Mouse (Mus musculus): ENCODE measurements around the gene Dner. TPM values are rescaled to one million over a fixed set of nuclear protein-coding genes. Genes with fewer than 3 reads are reported as not detected.

Dner gene
- polyA plus RNA-seq, 1 experiment from 2014 or later = 0.05 TPM

DNA sequence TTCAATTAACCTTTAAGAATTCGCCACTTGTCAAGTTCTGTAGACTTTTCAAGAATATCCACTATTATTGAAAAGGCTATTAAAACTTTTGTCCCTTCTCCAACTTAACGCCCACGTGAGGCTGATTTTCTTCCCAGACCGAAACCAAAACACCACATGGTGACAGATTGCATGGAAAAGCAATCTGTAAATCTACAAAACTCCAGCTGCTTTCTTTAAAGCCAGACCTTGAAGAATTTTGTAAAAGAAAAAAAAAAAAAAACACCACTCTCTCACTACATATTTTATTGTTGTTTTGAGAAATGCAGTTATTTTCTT, 173.1 kb downstream of the Dner start:
- H3K36me3 ChIP-seq (ENCODE audit: control insufficient read depth, insufficient read depth) = no peaks in the 10 kb centered on the region
- H3K27me3 ChIP-seq (ENCODE audit: control insufficient read depth, insufficient read depth, low read depth, low read length) = no peaks in the 10 kb centered on the region
- H3K4me1 ChIP-seq (ENCODE audit: control insufficient read depth, low read depth, low read length) = no peaks in the 10 kb centered on the region
- no peak overlapping the region for H3K4me3 ChIP-seq (ENCODE audit: low read depth, low read length)
- no peaks in the 10 kb centered on the region for H3K9me3 ChIP-seq (replicated peaks; ENCODE audit: control insufficient read depth, low read length)
- H3K4me2 ChIP-seq (ENCODE audit: low read depth, low read length) = no peak overlapping the region
- no peak for ATAC-seq (ENCODE audit: low read depth)
- 65% methylated on average over 4 of the region's 4 CpGs for WGBS (ENCODE audit: insufficient replicate concordance)
- H3K27ac ChIP-seq (ENCODE audit: low read length) = no peak overlapping the region
- no peak overlapping the region for H3K9ac ChIP-seq (ENCODE audit: low read depth, low read length)

DNA sequence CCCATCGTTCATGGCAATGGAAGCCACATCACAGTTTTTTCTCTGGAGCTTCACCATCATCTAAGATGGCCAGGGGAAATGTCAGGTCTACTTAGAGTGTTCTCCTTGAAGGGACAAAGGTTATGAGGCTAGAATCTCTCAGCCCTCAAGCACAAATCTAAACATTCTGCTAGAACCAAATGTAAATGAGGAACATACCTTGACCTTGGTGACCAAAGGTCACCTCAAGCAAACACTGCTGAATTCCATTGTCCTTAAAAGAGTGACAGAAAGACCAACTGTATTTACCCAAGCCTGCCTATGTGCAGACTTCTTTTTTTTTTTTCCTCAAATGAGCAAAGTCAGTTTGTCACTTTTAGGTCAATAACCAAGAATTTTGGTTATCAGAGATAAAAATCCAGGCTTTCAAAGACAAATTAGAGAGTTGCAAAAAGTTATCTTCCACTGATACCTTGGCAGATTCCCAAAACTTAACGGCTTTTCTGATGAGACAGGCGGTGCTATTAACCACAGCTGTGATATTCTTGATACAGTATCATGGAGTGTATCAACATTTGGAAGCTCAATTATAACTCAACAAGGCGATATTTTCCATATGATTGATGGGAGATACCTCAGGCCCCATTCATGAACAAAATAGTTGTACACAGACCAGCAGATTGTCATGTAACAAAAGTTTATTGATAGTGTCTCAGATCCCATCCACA, 173.6 kb downstream of the Dner start:
- H3K9me3 ChIP-seq (replicated peaks; ENCODE audit: control insufficient read depth, low read length) = no peaks in the 10 kb centered on the region

DNA sequence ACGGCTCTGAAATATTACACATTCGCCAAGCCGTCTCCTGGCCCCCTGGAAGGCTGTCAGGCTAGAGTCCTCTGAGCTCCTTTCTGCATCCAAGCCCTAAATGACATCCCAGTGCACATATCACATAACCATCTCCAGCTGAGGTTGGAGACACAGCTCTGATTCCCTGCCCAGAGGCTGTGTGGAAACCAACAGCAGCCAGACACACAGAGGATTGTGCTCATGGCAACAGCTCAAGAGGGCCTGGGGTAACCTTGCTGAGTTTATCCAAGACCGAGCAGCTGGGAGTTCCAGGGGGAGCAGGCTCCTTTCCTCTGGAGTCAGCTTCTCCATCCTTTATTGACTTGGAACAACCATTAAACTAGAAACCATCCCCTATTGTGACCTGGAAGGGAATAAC, 177.7 kb downstream of the Dner start:
- no peak overlapping the region for H3K4me3 ChIP-seq (ENCODE audit: low read depth, low read length)
- no peak overlapping the region for H3K27ac ChIP-seq (ENCODE audit: low read length)
- no peak overlapping the region for H3K4me2 ChIP-seq (ENCODE audit: low read depth, low read length)
- no peaks in the 10 kb centered on the region for H3K4me1 ChIP-seq (ENCODE audit: control insufficient read depth, low read depth, low read length)
- no peaks in the 10 kb centered on the region for H3K27me3 ChIP-seq (ENCODE audit: control insufficient read depth, insufficient read depth, low read depth, low read length)
- no peak overlapping the region for H3K9ac ChIP-seq (ENCODE audit: low read depth, low read length)
- 71% methylated on average over 4 of the region's 4 CpGs for WGBS (ENCODE audit: insufficient replicate concordance)
- H3K36me3 ChIP-seq (ENCODE audit: control insufficient read depth, insufficient read depth) = no peaks in the 10 kb centered on the region
- H3K9me3 ChIP-seq (replicated peaks; ENCODE audit: control insufficient read depth, low read length) = no peaks in the 10 kb centered on the region
- ATAC-seq (ENCODE audit: low read depth) = no peak

More for the DNA sequence above, 173.6 kb downstream of the Dner start:
- H3K4me1 ChIP-seq (ENCODE audit: control insufficient read depth, low read depth, low read length) = no peaks in the 10 kb centered on the region
- no peak overlapping the region for H3K9ac ChIP-seq (ENCODE audit: low read depth, low read length)
- H3K4me2 ChIP-seq (ENCODE audit: low read depth, low read length) = no peak overlapping the region
- no peak for ATAC-seq (ENCODE audit: low read depth)
- H3K36me3 ChIP-seq (ENCODE audit: control insufficient read depth, insufficient read depth) = no peaks in the 10 kb centered on the region
- no peak overlapping the region for H3K4me3 ChIP-seq (ENCODE audit: low read depth, low read length)
- WGBS (ENCODE audit: insufficient replicate concordance) = 47% methylated on average over 4 of the region's 4 CpGs
- no peaks in the 10 kb centered on the region for H3K27me3 ChIP-seq (ENCODE audit: control insufficient read depth, insufficient read depth, low read depth, low read length)
- no peak overlapping the region for H3K27ac ChIP-seq (ENCODE audit: low read length)

DNA sequence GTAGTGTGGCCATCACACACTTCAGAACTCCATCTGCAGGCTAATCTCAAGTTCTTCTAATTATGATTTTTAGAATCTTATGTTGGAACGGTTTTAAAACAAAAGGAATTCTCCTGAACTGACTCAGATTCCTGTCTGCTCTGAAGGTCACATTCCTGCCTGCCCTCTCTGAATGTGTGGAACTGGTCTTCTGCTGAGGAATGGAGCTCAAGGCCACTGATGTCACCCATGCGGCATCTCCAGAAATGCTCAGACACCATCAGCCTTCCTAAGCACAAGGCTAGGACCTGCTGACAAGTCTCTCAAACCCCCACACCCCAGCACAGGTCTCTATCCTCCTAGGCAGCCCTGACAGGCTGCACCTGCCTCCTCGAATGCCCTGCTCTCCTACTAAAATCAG, 182.8 kb downstream of the Dner start:
- Histone ChIP-seq H3K9me3 (replicated peaks; ENCODE audit: control insufficient read depth, low read length) (no peaks in the 10 kb centered on the region), H3K4me2 (ENCODE audit: low read depth, low read length) (no peak overlapping the region), H3K9ac (ENCODE audit: low read depth, low read length) (no peak overlapping the region), H3K27me3 (ENCODE audit: control insufficient read depth, insufficient read depth, low read depth, low read length) (no peaks in the 10 kb centered on the region), H3K36me3 (ENCODE audit: control insufficient read depth, insufficient read depth) (no peaks in the 10 kb centered on the region), H3K27ac (ENCODE audit: low read length) (no peak overlapping the region), H3K4me1 (ENCODE audit: control insufficient read depth, low read depth, low read length) (no peaks in the 10 kb centered on the region), H3K4me3 (ENCODE audit: low read depth, low read length) (no peak overlapping the region)
- WGBS (ENCODE audit: insufficient replicate concordance) = 35% methylated on average over 3 of the region's 3 CpGs
- ATAC-seq (ENCODE audit: low read depth) = no peak

DNA sequence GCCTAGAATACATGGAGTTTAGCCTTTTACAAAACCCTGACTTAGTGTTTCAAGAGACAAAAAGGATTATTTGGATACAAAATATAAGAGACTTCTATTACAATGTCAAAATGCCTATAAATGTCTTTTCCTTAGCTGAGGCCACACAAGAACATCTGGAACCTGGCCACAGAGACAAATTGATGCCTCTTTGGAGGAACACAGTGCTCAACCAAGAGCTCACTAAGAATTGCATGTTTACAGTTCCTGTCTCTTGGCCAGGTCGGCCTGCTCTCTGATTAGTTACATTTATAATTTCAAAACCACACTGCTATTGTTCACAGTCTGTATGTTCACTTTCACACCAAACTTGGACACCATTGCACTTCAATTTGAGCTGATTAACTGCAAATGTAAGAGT, 187.5 kb downstream of the Dner start:
- ATAC-seq (ENCODE audit: low read depth) = no peak
- 44% methylated on average over 1 of the region's 1 CpGs for WGBS (ENCODE audit: insufficient replicate concordance)
- no peaks in the 10 kb centered on the region for H3K36me3 ChIP-seq (ENCODE audit: control insufficient read depth, insufficient read depth)
- no peak overlapping the region for H3K4me3 ChIP-seq (ENCODE audit: low read depth, low read length)
- no peaks in the 10 kb centered on the region for H3K27me3 ChIP-seq (ENCODE audit: control insufficient read depth, insufficient read depth, low read depth, low read length)
- no peaks in the 10 kb centered on the region for H3K9me3 ChIP-seq (replicated peaks; ENCODE audit: control insufficient read depth, low read length)
- no peak overlapping the region for H3K9ac ChIP-seq (ENCODE audit: low read depth, low read length)
- no peaks in the 10 kb centered on the region for H3K4me1 ChIP-seq (ENCODE audit: control insufficient read depth, low read depth, low read length)
- H3K27ac ChIP-seq (ENCODE audit: low read length) = no peak overlapping the region
- no peak overlapping the region for H3K4me2 ChIP-seq (ENCODE audit: low read depth, low read length)

DNA sequence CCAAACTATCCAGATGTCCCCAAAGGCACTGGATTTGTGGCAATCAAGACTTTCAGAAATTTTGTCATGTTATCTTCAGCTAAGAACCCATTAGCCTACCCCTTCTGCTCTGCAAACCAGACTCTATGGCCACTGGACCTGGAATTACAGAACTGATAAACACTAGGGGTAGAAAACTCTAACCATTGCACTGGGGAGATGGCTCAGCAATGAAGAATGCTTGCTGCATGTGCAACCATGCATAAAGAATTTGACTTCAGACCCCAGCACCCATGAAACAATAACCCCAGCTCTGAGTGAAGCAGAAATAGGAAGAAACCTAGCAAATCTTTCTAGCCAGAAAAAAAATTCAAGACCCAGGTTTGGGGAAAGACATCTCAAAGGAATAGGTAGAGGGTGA, 188.5 kb downstream of the Dner start:
- Histone ChIP-seq H3K4me2 (ENCODE audit: low read depth, low read length) (no peak overlapping the region), H3K36me3 (ENCODE audit: control insufficient read depth, insufficient read depth) (no peaks in the 10 kb centered on the region), H3K27ac (ENCODE audit: low read length) (no peak overlapping the region), H3K9me3 (replicated peaks; ENCODE audit: control insufficient read depth, low read length) (no peaks in the 10 kb centered on the region), H3K4me1 (ENCODE audit: control insufficient read depth, low read depth, low read length) (no peaks in the 10 kb centered on the region), H3K27me3 (ENCODE audit: control insufficient read depth, insufficient read depth, low read depth, low read length) (no peaks in the 10 kb centered on the region), H3K4me3 (ENCODE audit: low read depth, low read length) (no peak overlapping the region), H3K9ac (ENCODE audit: low read depth, low read length) (no peak overlapping the region)
- ATAC-seq (ENCODE audit: low read depth) = no peak

DNA sequence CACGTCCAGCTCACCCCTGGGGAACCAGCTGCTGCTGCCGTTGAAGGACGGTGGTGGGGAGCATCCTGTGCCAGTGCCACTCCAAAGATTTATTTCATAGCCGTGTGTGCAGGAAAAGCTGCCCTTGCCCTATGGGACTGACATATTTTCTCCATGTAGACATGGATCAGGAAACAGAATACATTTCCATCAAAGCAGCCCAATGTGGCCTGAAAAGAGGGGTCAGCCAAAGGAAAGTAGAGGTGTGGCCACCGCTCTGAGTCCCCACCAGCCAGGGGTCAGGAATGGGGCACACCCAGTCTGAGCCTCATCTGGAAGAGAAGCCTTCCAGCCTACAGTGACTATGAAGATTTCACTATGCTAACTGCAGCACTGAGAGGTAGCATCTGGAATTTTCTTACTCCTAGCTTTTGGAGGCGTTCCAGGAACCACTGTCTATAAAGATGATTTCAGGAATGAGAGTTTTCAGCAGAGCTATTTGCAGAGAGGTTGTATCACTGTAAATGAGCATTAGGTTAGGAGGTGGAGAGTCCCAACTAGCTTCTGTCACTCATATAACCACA, 189.0 kb downstream of the Dner start:
- no peak for ATAC-seq (ENCODE audit: low read depth)
- H3K4me3 ChIP-seq (ENCODE audit: low read depth, low read length) = no peak overlapping the region
- no peaks in the 10 kb centered on the region for H3K9me3 ChIP-seq (replicated peaks; ENCODE audit: control insufficient read depth, low read length)
- 47% methylated on average over 6 of the region's 6 CpGs for WGBS (ENCODE audit: insufficient replicate concordance)
- H3K27me3 ChIP-seq (ENCODE audit: control insufficient read depth, insufficient read depth, low read depth, low read length) = no peaks in the 10 kb centered on the region
- H3K36me3 ChIP-seq (ENCODE audit: control insufficient read depth, insufficient read depth) = no peaks in the 10 kb centered on the region
- H3K4me1 ChIP-seq (ENCODE audit: control insufficient read depth, low read depth, low read length) = no peaks in the 10 kb centered on the region
- no peak overlapping the region for H3K9ac ChIP-seq (ENCODE audit: low read depth, low read length)
- H3K27ac ChIP-seq (ENCODE audit: low read length) = no peak overlapping the region
- no peak overlapping the region for H3K4me2 ChIP-seq (ENCODE audit: low read depth, low read length)

DNA sequence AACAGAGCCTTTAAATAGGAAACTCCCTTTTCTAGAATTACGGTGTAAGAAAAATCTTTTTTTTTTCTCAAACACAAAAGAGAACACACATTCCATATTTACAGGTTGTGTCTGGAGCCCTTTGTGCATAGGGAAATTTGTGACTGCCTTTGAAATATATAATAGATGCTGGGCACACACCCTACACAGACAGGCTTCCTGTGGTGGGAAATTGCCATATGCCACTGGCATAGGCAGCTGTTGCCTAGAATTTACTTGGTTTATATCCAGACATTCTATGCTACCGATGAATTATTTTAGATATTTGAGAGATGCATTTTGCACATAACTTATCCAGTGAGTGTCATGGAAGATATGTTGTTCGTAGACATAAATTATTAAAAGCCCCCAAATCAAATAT, 195.3 kb downstream of the Dner start:
- WGBS (ENCODE audit: insufficient replicate concordance) = 76% methylated on average over 3 of the region's 3 CpGs
- no peak for ATAC-seq (ENCODE audit: low read depth)

DNA sequence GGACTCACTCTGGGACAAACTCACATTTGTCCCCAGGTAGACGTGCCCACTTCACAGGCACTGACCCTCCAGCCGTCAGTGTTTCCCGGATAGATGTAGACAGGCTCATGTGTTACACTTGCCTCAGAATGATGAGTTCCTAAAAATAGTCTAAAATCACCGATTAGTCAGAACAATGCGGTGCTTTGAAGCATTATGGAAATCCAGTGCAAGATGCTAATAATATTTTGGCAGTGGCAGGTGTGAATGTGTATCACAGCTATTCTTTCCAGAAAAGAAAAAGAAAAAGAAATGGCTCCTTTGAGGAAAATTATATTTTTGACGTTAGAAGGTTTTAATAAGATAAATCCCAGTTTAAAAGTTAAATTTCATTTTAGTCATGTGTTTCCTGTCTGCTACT, 204.3 kb downstream of the Dner start:
- H3K4me3 ChIP-seq (ENCODE audit: low read depth, low read length) = no peak overlapping the region
- H3K4me1 ChIP-seq (ENCODE audit: control insufficient read depth, low read depth, low read length) = no peaks in the 10 kb centered on the region
- H3K9ac ChIP-seq (ENCODE audit: low read depth, low read length) = no peak overlapping the region
- no peaks in the 10 kb centered on the region for H3K27me3 ChIP-seq (ENCODE audit: control insufficient read depth, insufficient read depth, low read depth, low read length)
- no peak overlapping the region for H3K27ac ChIP-seq (ENCODE audit: low read length)
- ATAC-seq (ENCODE audit: low read depth) = no peak
- no peaks in the 10 kb centered on the region for H3K36me3 ChIP-seq (ENCODE audit: control insufficient read depth, insufficient read depth)
- H3K9me3 ChIP-seq (replicated peaks; ENCODE audit: control insufficient read depth, low read length) = no peaks in the 10 kb centered on the region
- WGBS (ENCODE audit: insufficient replicate concordance) = 70% methylated on average over 6 of the region's 6 CpGs
- no peak overlapping the region for H3K4me2 ChIP-seq (ENCODE audit: low read depth, low read length)

More for the DNA sequence above, 195.3 kb downstream of the Dner start:
- Histone ChIP-seq H3K36me3 (ENCODE audit: control insufficient read depth, insufficient read depth) (no peaks in the 10 kb centered on the region), H3K4me1 (ENCODE audit: control insufficient read depth, low read depth, low read length) (no peaks in the 10 kb centered on the region), H3K27ac (ENCODE audit: low read length) (no peak overlapping the region), H3K4me2 (ENCODE audit: low read depth, low read length) (no peak overlapping the region), H3K4me3 (ENCODE audit: low read depth, low read length) (no peak overlapping the region), H3K27me3 (ENCODE audit: control insufficient read depth, insufficient read depth, low read depth, low read length) (no peaks in the 10 kb centered on the region), H3K9ac (ENCODE audit: low read depth, low read length) (no peak overlapping the region), H3K9me3 (replicated peaks; ENCODE audit: control insufficient read depth, low read length) (no peaks in the 10 kb centered on the region)

All from liver, embryonic 16.5 days (tissue).